Mouse (Mus musculus) bone marrow, adult 2 months (tissue): ENCODE results near the gene Ror1. TPM values are rescaled to one million over a fixed set of nuclear protein-coding genes. Genes with fewer than 3 reads are reported as not detected.

Experiments
- H3K27ac ChIP-seq: fragments of 200-500 bp; 2 replicates; pipeline ENCODE4 v1.5.1; 2012; ENCODE audit warnings: low read depth, mild to moderate bottlenecking, control low read depth, inconsistent platforms, low read length; ENCODE audit not compliant: control insufficient read depth, poor library complexity, insufficient read depth
- H3K4me1 ChIP-seq: fragments of 200-500 bp; 2 replicates; pipeline ENCODE4 v1.6.1; 2011; ENCODE audit warnings: low read length; ENCODE audit not compliant: control insufficient read depth, insufficient read depth
- H3K4me3 ChIP-seq: fragments of 200-500 bp; replicated peaks from 2 replicates; pipeline ENCODE3; 2011; ENCODE audit warnings: mild to moderate bottlenecking, low read depth, low read length, control low read depth; ENCODE audit not compliant: control insufficient read depth
- CTCF ChIP-seq: fragments of 200-500 bp; IDR thresholded peaks from 2 replicates; pipeline ENCODE4 v1.5.1; 2011; ENCODE audit warnings: low read length, control low read depth; ENCODE audit not compliant: control insufficient read depth, insufficient read depth
- POLR2A ChIP-seq: fragments of 200-500 bp; IDR thresholded peaks from 2 replicates; pipeline ENCODE4 v1.6.1; 2011; ENCODE audit warnings: low read depth, mild to moderate bottlenecking, control low read depth, low read length, borderline replicate concordance; ENCODE audit not compliant: control insufficient read depth
- WGBS: fragments of 180-500 bp; shearing (Covaris S2); methylation state at CpG from one replicate; pipeline ENCODE4 v1.1.7; 2018; 5-methylcytosine and 5-hydroxymethylcytosine counted together
- polyA plus RNA-seq: library from polyadenylated mRNA; stranded (reverse); fragments of >200 nt; gene quantifications from 2 replicates; pipeline ENCODE4 v1.2.4, GENCODE M21; 2011; ENCODE audit warnings: low replicate concordance; ENCODE audit not compliant: missing spikeins, insufficient read depth, insufficient read length

Gene Ror1
- polyA plus RNA-seq, 1 experiment, result not detected

GRCm38 (mm10) chr4:100131488-100131887 is 35.9 kb downstream of the Ror1 start:
- 70% methylated on average over 2 of the region's 2 CpGs for WGBS
- TF ChIP-seq POLR2A, result no peak

DNA sequence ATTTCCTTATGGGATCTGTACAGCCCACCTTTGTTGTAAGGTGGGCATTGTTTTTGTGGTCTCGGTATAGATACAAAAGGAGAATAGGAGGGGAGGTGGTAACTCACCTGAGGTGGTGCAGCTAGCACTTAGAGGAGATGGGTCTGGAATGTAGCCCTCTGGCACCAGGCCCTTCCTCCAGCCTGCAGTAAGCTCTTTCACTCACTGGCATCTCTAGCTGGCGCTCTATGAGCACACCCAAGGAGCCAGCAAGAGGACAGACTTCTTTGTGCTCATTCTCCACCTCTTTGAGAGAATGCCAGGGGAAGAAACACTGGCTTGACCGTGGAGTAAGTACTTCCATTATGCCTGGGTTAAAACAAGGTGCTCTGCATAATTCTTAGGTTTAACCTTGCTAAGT is 36.7 kb downstream of the Ror1 start:
- H3K4me3 ChIP-seq, result no peak overlapping the region
- no peak for TF ChIP-seq CTCF
- no peak for TF ChIP-seq POLR2A
- no peak overlapping the region; the same call in 1 of the 2 replicates for H3K27ac ChIP-seq
- WGBS, result 78% methylated on average over 3 of the region's 3 CpGs
- no peaks in the 10 kb centered on the region; the same call in 1 of the 2 replicates for H3K4me1 ChIP-seq

More at GRCm38 (mm10) chr4:100131488-100131887, 35.9 kb downstream of the Ror1 start:
- Histone ChIP-seq H3K4me3 (no peak overlapping the region), H3K4me1 (no peaks in the 10 kb centered on the region; the same call in 1 of the 2 replicates), H3K27ac (no peak overlapping the region)

- WGBS, result 62% methylated on average over 4 of the region's 4 CpGs
These were observed 40.5 kb downstream of the Ror1 start for GRCm38 (mm10) chr4:100136046-100136445.

GRCm38 (mm10) chr4:100137102-100137835 is 41.7 kb downstream of the Ror1 start:
- Histone ChIP-seq H3K27ac (no peak overlapping the region), H3K4me1 (no peaks in the 10 kb centered on the region; the same call in 1 of the 2 replicates), H3K4me3 (no peak overlapping the region)
- no peak for TF ChIP-seq CTCF
- TF ChIP-seq POLR2A, result no peak
- WGBS, result 81% methylated on average over 11 of the region's 11 CpGs

More at GRCm38 (mm10) chr4:100136046-100136445, 40.5 kb downstream of the Ror1 start:
- TF ChIP-seq POLR2A (no peak), CTCF (no peak)
- Histone ChIP-seq H3K4me3 (no peak overlapping the region), H3K27ac (no peak overlapping the region), H3K4me1 (no peaks in the 10 kb centered on the region; the same call in 1 of the 2 replicates)

- Histone ChIP-seq H3K4me3 (no peak overlapping the region), H3K4me1 (no peaks in the 10 kb centered on the region), H3K27ac (no peak overlapping the region)
- TF ChIP-seq CTCF (no peak), POLR2A (no peak)
- 72% methylated on average over 2 of the region's 2 CpGs for WGBS
These were observed 46.0 kb downstream of the Ror1 start for GRCm38 (mm10) chr4:100141626-100142025.

DNA sequence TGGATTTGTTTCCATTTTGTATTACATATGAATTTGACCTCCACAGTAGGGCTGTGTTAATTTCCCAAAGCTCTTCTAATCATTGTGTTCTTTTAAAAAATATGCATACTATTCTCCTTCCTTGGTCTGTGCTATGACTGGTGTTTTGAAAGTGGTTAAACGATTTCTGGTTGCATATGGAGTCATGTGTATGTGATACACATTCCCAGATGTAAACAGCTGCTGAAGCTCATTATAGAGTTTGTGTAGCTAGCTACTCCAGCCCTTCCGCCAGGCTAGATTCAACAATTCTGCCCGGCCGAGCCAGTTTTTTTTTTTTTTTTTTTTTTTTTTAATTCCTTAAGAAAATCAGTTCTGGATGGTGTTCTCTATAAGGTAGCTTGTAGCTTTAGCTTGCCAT is 49.2 kb downstream of the Ror1 start:
- H3K4me3 ChIP-seq, result no peak overlapping the region
- H3K27ac ChIP-seq, result no peak overlapping the region
- WGBS, result 84% methylated on average over 4 of the region's 4 CpGs
- H3K4me1 ChIP-seq, result no peaks in the 10 kb centered on the region
- TF ChIP-seq CTCF, result no peak
- TF ChIP-seq POLR2A, result no peak

DNA sequence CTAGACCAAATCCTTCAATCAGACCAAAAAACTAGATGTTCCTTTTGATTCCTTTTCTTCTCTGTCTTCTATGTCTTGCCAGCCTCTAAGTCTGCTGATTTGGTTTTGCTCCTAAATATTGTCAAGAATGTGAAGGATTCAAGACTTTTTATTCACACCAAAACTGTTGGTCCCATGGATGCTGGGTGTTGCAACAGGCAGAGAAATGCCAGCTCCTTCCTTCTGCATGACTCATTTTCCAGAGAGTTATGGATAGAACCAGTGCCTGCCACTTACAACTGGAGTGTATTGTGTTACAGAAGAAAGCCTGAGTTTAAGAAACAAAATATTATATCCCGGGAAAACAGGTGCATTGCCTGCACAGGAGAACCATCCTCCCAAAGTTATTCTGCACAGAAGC is 55.2 kb downstream of the Ror1 start:
- Histone ChIP-seq H3K27ac (no peak overlapping the region), H3K4me3 (no peak overlapping the region), H3K4me1 (no peaks in the 10 kb centered on the region)
- 68% methylated on average over 1 of the region's 1 CpGs for WGBS
- TF ChIP-seq POLR2A (no peak), CTCF (no peak)

GRCm38 (mm10) chr4:100154560-100155130 is 59.1 kb downstream of the Ror1 start:
- no peak overlapping the region for H3K4me3 ChIP-seq
- TF ChIP-seq CTCF (no peak), POLR2A (no peak)
- no peak overlapping the region for H3K27ac ChIP-seq
- H3K4me1 ChIP-seq, result no peaks in the 10 kb centered on the region
- 76% methylated on average over 7 of the region's 7 CpGs for WGBS
